Mouse (Mus musculus): Measurements from ENCODE around the gene Cx3cl1. TPM values are rescaled to one million over a fixed set of nuclear protein-coding genes. Genes with fewer than 3 reads are reported as not detected.

Gene Cx3cl1
- polyA plus RNA-seq, 1 experiment from 2014 or later: 38.7 TPM

DNA sequence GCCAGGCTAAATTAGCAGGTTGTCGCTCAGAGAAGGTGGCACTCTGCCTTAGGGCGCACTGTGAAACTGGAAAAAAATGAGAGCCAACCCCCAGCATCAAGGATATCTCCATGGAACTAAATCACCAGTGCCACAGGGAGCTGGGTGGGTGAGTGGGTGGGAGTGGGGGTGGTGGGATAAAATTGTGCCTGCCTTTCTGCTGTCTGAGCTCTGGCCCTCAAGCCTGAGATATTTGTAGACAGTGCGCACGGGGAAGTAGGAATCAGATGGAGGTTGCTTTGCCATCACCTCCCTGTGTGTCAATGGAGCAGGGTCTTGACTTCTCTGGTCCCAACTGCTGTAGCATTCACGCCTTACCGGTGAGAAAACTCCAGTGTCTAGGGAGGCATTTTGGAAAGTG is 1.2 kb downstream of the Cx3cl1 start:
- ATAC-seq: no peak
- no peaks in the 10 kb centered on the region for H3K27me3 ChIP-seq
- DNase-seq (ENCODE audit: low read depth, low spot score): no peak
- no peak for TF ChIP-seq CTCF (IDR thresholded peaks at IDR 0.05)
- in situ Hi-C loops (cut with MboI; ENCODE audit: low pct_unique_long_range_greater_than_20kb): no loop called here
- ChIA-PET CTCF (interaction anchor here (0.8 to 2.6 kb wide), 5 partner anchors 8 to 42 kb away, joined by 3 to 12 read pairs (median 4); no protein-coding TSS in a partner anchor), POLR2A (interaction anchor here (1.2 to 1.3 kb wide), 2 partner anchors 9 to 11 kb away, joined by 3 to 8 read pairs; no protein-coding TSS in a partner anchor)

DNA sequence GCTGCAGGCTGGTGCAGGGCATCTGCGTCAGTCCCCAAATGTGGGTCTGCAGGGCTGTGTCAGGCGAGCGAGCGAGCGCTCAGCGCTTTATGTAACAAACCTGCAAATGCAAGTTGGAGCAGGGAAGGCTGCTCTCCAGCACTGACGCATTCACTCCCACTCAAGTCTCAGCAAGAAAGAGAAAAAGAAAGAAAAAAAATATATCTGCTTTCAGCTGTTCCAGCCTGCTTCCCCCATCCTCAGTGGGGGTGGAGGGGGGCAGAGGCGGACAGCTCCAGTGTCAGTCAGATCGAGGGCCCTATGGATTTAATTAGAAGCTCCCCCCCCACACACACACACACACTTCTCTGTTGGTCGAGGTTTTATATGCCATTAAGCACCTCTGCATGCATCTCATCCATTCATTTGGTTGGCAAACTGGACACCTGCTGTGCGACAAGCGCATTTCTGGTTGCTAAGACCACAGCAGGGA is 1.9 kb downstream of the Cx3cl1 start:
- ChIA-PET CTCF (interaction anchor here (1.2 to 2.6 kb wide), 3 partner anchors 12 to 41 kb away, joined by 4 to 12 read pairs (median 6); no protein-coding TSS in a partner anchor), POLR2A (interaction anchor here (0.6 kb wide), 1 partner anchor 10 kb away, joined by 3 read pairs; no protein-coding TSS in a partner anchor)
- ATAC-seq (no peak), DNase-seq (ENCODE audit: low read depth, low spot score) (no peak)
- H3K27me3 ChIP-seq: no peaks in the 10 kb centered on the region
- no peak for TF ChIP-seq CTCF (IDR thresholded peaks at IDR 0.05)
- in situ Hi-C loops (cut with MboI; ENCODE audit: low pct_unique_long_range_greater_than_20kb): no loop called here

DNA sequence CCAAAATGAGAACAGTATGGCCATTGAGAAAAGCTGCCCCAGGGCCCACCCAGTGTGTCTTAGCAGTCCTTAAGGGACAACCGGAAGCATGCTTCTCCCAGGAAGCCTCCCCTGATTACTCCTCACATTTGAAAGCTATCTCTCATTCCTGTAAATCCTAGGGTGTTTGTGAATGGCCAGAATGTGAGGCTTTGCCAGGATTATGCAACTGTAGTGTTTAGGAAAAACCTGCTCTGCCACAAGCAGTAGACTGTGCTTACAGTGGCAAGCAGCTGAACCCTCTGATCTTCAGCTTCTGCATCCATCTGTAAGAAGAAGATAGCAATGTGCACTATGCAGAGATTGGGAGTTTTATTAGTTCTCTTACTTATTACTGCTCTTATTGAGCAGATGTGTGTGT is 2.8 kb downstream of the Cx3cl1 start:
- POLR2A ChIA-PET: no interaction called here
- in situ Hi-C loops (cut with MboI; ENCODE audit: low pct_unique_long_range_greater_than_20kb): no loop called here
- no peaks in the 10 kb centered on the region for H3K27me3 ChIP-seq
- DNase-seq (ENCODE audit: low read depth, low spot score) (no peak), ATAC-seq (no peak)
- no peak for TF ChIP-seq CTCF (IDR thresholded peaks at IDR 0.05)
- CTCF ChIA-PET: interaction anchor here (1.2 to 2.6 kb wide), 2 partner anchors 11 to 28 kb away, joined by 4 to 12 read pairs; no protein-coding TSS in a partner anchor

DNA sequence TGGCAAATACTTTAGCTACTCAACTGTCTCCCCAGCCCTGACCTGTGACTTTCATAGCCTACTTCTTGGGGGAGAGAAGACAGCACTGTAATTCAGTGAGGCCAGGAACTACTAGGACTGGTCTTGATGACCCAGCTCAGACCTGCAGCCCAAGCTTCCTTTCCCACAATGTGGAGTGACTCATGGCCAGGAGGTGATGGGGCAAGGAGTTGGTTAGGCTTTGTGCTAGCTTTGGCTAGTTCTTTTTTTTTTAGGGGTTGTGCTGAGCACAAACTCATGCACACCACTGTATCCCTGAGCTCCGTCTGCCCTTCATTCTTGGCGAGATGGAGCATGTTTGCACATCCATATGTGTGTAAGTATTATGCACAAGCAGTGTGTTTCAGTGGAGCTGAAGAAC is 4.5 kb downstream of the Cx3cl1 start:
- DNase-seq (ENCODE audit: low read depth, low spot score) (no peak), ATAC-seq (no peak)
- no peaks in the 10 kb centered on the region for H3K27me3 ChIP-seq
- no peak for TF ChIP-seq CTCF (IDR thresholded peaks at IDR 0.05)
- ChIA-PET POLR2A (interaction anchor here (0.6 to 0.8 kb wide), 2 partner anchors 45 to 128 kb away, joined by 3 read pairs; no protein-coding TSS in a partner anchor), CTCF (interaction anchor here (1.4 to 1.8 kb wide), 3 partner anchors 9 to 72 kb away, joined by 3 to 6 read pairs (median 6); no protein-coding TSS in a partner anchor)
- in situ Hi-C loops (cut with MboI; ENCODE audit: low pct_unique_long_range_greater_than_20kb): no loop called here

DNA sequence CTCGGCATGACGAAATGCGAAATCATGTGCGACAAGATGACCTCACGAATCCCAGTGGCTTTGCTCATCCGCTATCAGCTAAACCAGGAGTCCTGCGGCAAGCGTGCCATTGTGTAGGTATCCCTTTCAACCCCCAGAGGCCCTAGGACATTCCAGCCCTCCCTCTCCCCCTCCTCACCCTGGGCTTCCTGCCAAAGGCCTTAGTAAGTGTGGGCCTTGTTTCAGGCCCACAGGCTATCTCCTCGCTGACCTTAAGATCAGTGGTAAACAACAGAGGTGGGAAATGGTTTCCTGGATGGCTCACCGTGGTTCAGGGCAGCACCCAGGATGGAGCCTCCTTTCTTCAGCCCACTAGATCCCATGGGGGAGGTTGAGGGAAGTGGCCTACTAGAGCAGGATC is 6.2 kb downstream of the Cx3cl1 start:
- TF ChIP-seq CTCF (IDR thresholded peaks at IDR 0.05): no peak
- ChIA-PET POLR2A (interaction anchor here (1.0 kb wide), 1 partner anchor 16 kb away, joined by 3 read pairs; no protein-coding TSS in a partner anchor), CTCF (interaction anchor here (1.4 kb wide), 1 partner anchor 26 kb away, joined by 3 read pairs; no protein-coding TSS in a partner anchor)
- H3K27me3 ChIP-seq: no peaks in the 10 kb centered on the region
- DNase-seq (ENCODE audit: low read depth, low spot score) (no peak), ATAC-seq (no peak)
- in situ Hi-C loops (cut with MboI; ENCODE audit: low pct_unique_long_range_greater_than_20kb): no loop called here

DNA sequence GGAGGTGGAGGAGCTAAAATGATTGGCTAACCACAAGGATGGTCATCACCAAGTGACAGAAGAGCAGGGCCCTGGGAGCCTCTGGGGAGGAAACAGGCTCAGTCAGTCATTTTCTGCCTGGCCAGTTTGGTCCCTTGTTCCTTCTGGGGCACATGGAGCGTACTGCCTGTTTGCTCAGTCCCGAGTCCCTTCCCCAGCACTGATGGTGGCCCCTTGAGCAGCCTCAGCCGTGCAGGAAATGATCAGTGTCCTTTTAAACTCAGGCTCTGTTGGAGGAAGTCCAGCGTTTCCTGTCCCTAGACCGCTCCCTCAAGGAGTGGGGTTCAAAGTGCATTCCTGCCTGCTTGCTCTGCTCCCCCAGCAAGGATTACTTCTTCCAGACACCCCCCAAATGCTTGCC is 6.7 kb downstream of the Cx3cl1 start:
- DNase-seq (ENCODE audit: low read depth, low spot score) (no peak), ATAC-seq (no peak)
- POLR2A ChIA-PET: interaction anchor here (1.0 kb wide), 1 partner anchor 15 kb away, joined by 3 read pairs; no protein-coding TSS in a partner anchor
- CTCF ChIA-PET: interaction anchor here (1.4 kb wide), 1 partner anchor 25 kb away, joined by 3 read pairs; no protein-coding TSS in a partner anchor
- in situ Hi-C loops (cut with MboI; ENCODE audit: low pct_unique_long_range_greater_than_20kb): no loop called here
- TF ChIP-seq CTCF (IDR thresholded peaks at IDR 0.05): no peak
- H3K27me3 ChIP-seq: no peaks in the 10 kb centered on the region

DNA sequence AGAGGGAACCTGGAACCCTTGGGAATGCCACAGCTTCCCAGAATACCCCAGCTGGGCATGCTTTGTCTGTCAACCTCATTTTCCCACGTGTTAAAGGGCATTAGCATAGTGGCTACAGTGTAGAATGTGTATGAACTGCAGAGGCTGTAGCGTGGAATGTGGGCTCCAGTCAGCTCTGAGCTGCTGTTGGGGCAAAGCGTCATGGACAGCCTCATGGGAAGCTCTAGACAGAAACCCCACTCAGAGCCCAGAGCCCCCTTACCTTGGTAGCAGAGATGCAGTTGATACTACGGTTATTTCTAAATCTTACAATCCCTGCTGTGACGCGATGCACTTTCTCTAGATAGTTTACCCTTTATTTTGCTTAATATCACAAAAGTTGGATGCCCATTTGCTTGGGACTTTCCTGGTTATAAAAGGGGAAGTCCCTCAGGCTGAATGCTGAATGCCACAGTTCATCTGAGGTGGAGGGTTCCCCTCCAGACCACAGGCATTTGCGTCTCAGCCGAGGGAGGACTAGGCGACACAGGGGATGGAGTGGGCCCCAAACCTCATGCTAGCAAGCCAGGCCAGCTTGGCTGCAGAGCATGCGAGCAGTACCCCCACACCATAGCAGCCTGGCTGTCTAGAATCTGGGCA is 7.2 kb downstream of the Cx3cl1 start:
- in situ Hi-C loops (cut with MboI; ENCODE audit: low pct_unique_long_range_greater_than_20kb): no loop called here
- no peak for DNase-seq (ENCODE audit: low read depth, low spot score)
- no peak for TF ChIP-seq CTCF (IDR thresholded peaks at IDR 0.05)
- ChIA-PET CTCF (no interaction called here), POLR2A (interaction anchor here (1.0 kb wide), 1 partner anchor 15 kb away, joined by 3 read pairs; no protein-coding TSS in a partner anchor)
- no peaks in the 10 kb centered on the region for H3K27me3 ChIP-seq
- no peak for ATAC-seq

DNA sequence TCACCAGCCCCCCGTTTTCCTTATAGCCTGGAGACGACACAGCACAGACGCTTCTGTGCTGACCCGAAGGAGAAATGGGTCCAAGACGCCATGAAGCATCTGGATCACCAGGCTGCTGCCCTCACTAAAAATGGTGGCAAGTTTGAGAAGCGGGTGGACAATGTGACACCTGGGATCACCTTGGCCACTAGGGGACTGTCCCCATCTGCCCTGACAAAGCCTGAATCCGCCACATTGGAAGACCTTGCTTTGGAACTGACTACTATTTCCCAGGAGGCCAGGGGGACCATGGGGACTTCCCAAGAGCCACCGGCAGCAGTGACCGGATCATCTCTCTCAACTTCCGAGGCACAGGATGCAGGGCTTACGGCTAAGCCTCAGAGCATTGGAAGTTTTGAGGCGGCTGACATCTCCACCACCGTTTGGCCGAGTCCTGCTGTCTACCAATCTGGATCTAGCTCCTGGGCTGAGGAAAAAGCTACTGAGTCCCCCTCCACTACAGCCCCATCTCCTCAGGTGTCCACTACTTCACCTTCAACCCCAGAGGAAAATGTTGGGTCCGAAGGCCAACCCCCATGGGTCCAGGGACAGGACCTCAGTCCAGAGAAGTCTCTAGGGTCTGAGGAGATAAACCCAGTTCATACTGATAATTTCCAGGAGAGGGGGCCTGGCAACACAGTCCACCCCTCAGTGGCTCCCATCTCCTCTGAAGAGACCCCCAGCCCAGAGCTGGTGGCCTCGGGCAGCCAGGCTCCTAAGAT is 7.9 kb downstream of the Cx3cl1 start:
- ATAC-seq (no peak), DNase-seq (ENCODE audit: low read depth, low spot score) (no peak)
- no peak for TF ChIP-seq CTCF (IDR thresholded peaks at IDR 0.05)
- in situ Hi-C loops (cut with MboI; ENCODE audit: low pct_unique_long_range_greater_than_20kb): loop anchor here (10.0 kb wide), 1 partner anchor 75 kb away; no protein-coding TSS in a partner anchor
- ChIA-PET POLR2A (no interaction called here), CTCF (no interaction called here)
- H3K27me3 ChIP-seq: no peaks in the 10 kb centered on the region

DNA sequence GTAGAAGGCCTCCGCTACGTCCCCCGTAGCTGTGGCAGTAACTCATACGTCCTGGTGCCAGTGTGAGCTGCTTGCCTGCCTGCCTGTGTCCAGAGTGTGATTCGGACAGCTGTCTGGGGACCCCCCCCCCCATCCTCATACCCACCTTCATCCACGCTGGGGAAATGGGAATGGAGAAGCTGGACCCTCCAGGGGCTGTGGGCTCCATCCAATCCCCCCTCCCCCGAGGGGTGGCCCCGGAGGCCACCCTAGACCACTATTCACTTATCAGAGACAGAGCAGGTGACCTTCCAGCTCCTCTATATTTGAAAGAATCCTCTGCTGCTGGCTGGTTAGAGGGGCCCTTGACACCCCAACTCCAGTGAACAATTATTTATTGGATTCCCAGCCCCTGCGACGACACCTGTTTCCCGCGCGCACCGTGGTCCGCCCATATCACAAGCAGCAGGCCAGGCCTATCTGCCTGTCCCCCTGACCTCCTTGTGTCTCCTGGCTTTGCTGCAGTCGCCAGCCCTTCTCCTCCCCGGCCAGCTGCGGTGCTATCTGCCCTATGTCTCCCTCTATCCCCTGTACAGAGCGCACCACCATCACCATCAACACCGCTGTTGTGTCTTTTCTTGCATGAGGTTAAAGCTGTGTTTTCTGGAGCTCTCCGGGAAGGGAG is 8.8 kb downstream of the Cx3cl1 start:
- ATAC-seq (no peak), DNase-seq (ENCODE audit: low read depth, low spot score) (no peak)
- CTCF ChIA-PET: interaction anchor here (1.4 kb wide), 1 partner anchor 8 kb away, joined by 3 read pairs; no protein-coding TSS in a partner anchor
- H3K27me3 ChIP-seq: no peaks in the 10 kb centered on the region
- no peak for TF ChIP-seq CTCF (IDR thresholded peaks at IDR 0.05)
- in situ Hi-C loops (cut with MboI; ENCODE audit: low pct_unique_long_range_greater_than_20kb): loop anchor here (10.0 kb wide), 1 partner anchor 76 kb away; no protein-coding TSS in a partner anchor
- POLR2A ChIA-PET: interaction anchor here (1.0 kb wide), 1 partner anchor 10 kb away, joined by 3 read pairs; the partner anchor contains the start of gene Cx3cl1

Data from Patski (cell line).